Comparison of ENCODE assay signal across 9 mouse cellular contexts in genomic region chr12:64817056-64817810, GRCm38 (mm10).
DNase-seq lines count a peak whose midpoint lies in the region; ATAC-seq and TF ChIP-seq lines count a peak whose summit lies in the region.
"Had no signal": no experiment of that assay in that cellular context is flagged by ENCODE, and none has a peak within 500 bp of the region (broad histone marks: within the 10 kb centered on the region; RNA-seq: fewer than 3 reads in every experiment).

No protein-coding gene starts in this region.

- in situ Hi-C loops in CH12.LX (cut with MboI; ENCODE audit: low pct_ligation_motif_present, low pct_unique_long_range_greater_than_20kb, low sequenced_read_pairs), result no loop called here

- ATAC-seq in kidney, embryonic 14.5 days (ENCODE audit: low FRiP score, low TSS enrichment), result no peak
- no peak for ATAC-seq in heart, postnatal 0 days (ENCODE audit: insufficient read depth, low read depth)

- no peak for TF ChIP-seq EP300 in CH12.LX (IDR thresholded peaks at IDR 0.05; ENCODE audit: low read length)
- TF ChIP-seq EP300 in heart, postnatal 0 days (IDR thresholded peaks at IDR 0.05; ENCODE audit: low read depth), result no peak

- H3K36me3 ChIP-seq in kidney, adult 2 months (ENCODE audit: control insufficient read depth, insufficient read depth, low read length), result no peaks in the 10 kb centered on the region
- H3K36me3 ChIP-seq in kidney, embryonic 14.5 days (ENCODE audit: control insufficient read depth, insufficient read depth, low read length), result no peaks in the 10 kb centered on the region
- no peaks in the 10 kb centered on the region for H3K36me3 ChIP-seq in CH12.LX (replicated peaks in 1 of 2; ENCODE audit: control insufficient read depth in 1 of 2, insufficient read depth in 1 of 2, low read length in 1 of 2)
- no peaks in the 10 kb centered on the region for H3K36me3 ChIP-seq in heart, postnatal 0 days (replicated peaks; ENCODE audit: control insufficient read depth, insufficient read depth, low read length)
- H3K36me3 ChIP-seq: hindbrain, embryonic 15.5 days had no signal

- no peak overlapping the region for H3K4me2 ChIP-seq in kidney, embryonic 14.5 days (replicated peaks; ENCODE audit: low read depth, low read length)
- no peak overlapping the region for H3K4me2 ChIP-seq in CH12.LX (ENCODE audit: insufficient read depth, low read depth, poor library complexity, severe bottlenecking)
- H3K4me2 ChIP-seq in heart, postnatal 0 days (ENCODE audit: low read depth, low read length), result no peak overlapping the region
- H3K4me2 ChIP-seq: hindbrain, embryonic 15.5 days had no signal

- no peaks in the 10 kb centered on the region; the same call in 1 of the 2 replicates for H3K4me1 ChIP-seq in kidney, adult 2 months (ENCODE audit: control insufficient read depth, insufficient read depth, low read length)
- H3K4me1 ChIP-seq in kidney, embryonic 14.5 days (ENCODE audit: control insufficient read depth, insufficient read depth, low read length), result no peaks in the 10 kb centered on the region
- peaks cover 0 to 13% of the 10 kb centered on the region in 2 experiments; a peak in 1 of 4 replicates for H3K4me1 ChIP-seq in CH12.LX (ENCODE audit: control insufficient read depth in 1 of 2, insufficient read depth in 2 of 2)
- H3K4me1 ChIP-seq in heart, postnatal 0 days (ENCODE audit: control insufficient read depth, insufficient read depth), result no peaks in the 10 kb centered on the region
- H3K4me1 ChIP-seq: hindbrain, embryonic 15.5 days had no signal

- H3K9ac ChIP-seq in kidney, embryonic 14.5 days (ENCODE audit: low read depth, low read length), result no peak overlapping the region
- no peak overlapping the region for H3K9ac ChIP-seq in CH12.LX (ENCODE audit: insufficient read depth, low read depth)
- no peak overlapping the region for H3K9ac ChIP-seq in heart, postnatal 0 days (replicated peaks; ENCODE audit: low read depth, low read length)
- H3K9ac ChIP-seq: hindbrain, embryonic 15.5 days had no signal

- dilution Hi-C loops in CH12.LX (cut with MboI; ENCODE audit: extremely low pct_ligation_motif_present, extremely low pct_unique_long_range_greater_than_20kb, low sequenced_read_pairs), result no loop called here

- H3K9me3 ChIP-seq in kidney, embryonic 14.5 days (ENCODE audit: control insufficient read depth, low read length), result no peaks in the 10 kb centered on the region
- no peaks in the 10 kb centered on the region for H3K9me3 ChIP-seq in CH12.LX (replicated peaks; ENCODE audit: low read length)
- H3K9me3 ChIP-seq in heart, postnatal 0 days (replicated peaks; ENCODE audit: control insufficient read depth, low read length), result no peaks in the 10 kb centered on the region
- H3K9me3 ChIP-seq: hindbrain, embryonic 15.5 days had no signal

- no peak; the same call in 1 of the 2 replicates for TF ChIP-seq CTCF in kidney, adult 2 months (conservative IDR thresholded peaks at IDR 0.05; ENCODE audit: insufficient read depth, insufficient read length, low read depth, low read length)
- TF ChIP-seq CTCF in CH12.LX (conservative IDR thresholded peaks at IDR 0.05 in 1 of 2, IDR thresholded peaks at IDR 0.05 in 1 of 2; ENCODE audit: low read depth in 2 of 2, low read length in 2 of 2), result peak; percentile 60 to 66
- peak; percentile 46 for TF ChIP-seq CTCF in heart, postnatal 0 days (IDR thresholded peaks at IDR 0.05; ENCODE audit: low read depth)

- no peak overlapping the region for H3K27ac ChIP-seq in kidney, adult 2 months (ENCODE audit: insufficient read depth, low read depth, low read length)
- no peak overlapping the region for H3K27ac ChIP-seq in kidney, embryonic 14.5 days (ENCODE audit: low read depth, low read length)
- H3K27ac ChIP-seq in CH12.LX (ENCODE audit: insufficient read depth, low read depth), result no peak overlapping the region
- no peak overlapping the region for H3K27ac ChIP-seq in heart, postnatal 0 days (ENCODE audit: low read depth)
- H3K27ac ChIP-seq: hindbrain, embryonic 15.5 days had no signal

- peak; percentile 47 for DNase-seq in kidney, adult 2 months
- DNase-seq in CH12.LX (ENCODE audit: extremely low read depth) (peak; percentile 55), ZHBTc4 (ENCODE audit: low read depth, low spot score) (peak; percentile 54)
- DNase-seq in heart, postnatal 0 days (ENCODE audit: low spot score), result no peak
- peak; percentile 21 for DNase-seq in skeletal muscle tissue, adult 2 months (ENCODE audit: low read depth, low spot score)
- no peak for DNase-seq in yolk sac, embryonic 10.5 days (ENCODE audit: low spot score)
- DNase-seq in thymus, postnatal 10 days (ENCODE audit: low spot score in 2 of 2), result no peak

- 56% methylated on average over 9 of the region's 9 CpGs for WGBS in kidney, adult 2 months
- 61% methylated on average over 9 of the region's 9 CpGs for WGBS in kidney, embryonic 14.5 days
- 35% methylated on average over 9 of the region's 9 CpGs for WGBS in heart, postnatal 0 days

- H3K4me3 ChIP-seq in kidney, adult 2 months (ENCODE audit: insufficient read depth, low read depth, low read length), result no peak overlapping the region
- no peak overlapping the region for H3K4me3 ChIP-seq in kidney, embryonic 14.5 days (ENCODE audit: low read length)
- H3K4me3 ChIP-seq in CH12.LX (replicated peaks in 1 of 3; ENCODE audit: low read depth in 2 of 3, low read length in 2 of 3, poor library complexity in 1 of 3), result no peak overlapping the region
- no peak overlapping the region for H3K4me3 ChIP-seq in heart, postnatal 0 days (ENCODE audit: low read depth, low read length)
- H3K4me3 ChIP-seq: hindbrain, embryonic 15.5 days had no signal

- peak; percentile 64 for TF ChIP-seq RAD21 in CH12.LX (IDR thresholded peaks at IDR 0.05; ENCODE audit: low read depth, low read length)

- no peak for TF ChIP-seq POLR2A in kidney, adult 2 months (IDR thresholded peaks at IDR 0.05; ENCODE audit: low read depth, low read length)
- no peak for TF ChIP-seq POLR2A in CH12.LX (IDR thresholded peaks at IDR 0.05; ENCODE audit: low read depth, low read length)

- no peaks in the 10 kb centered on the region for H3K27me3 ChIP-seq in kidney, adult 2 months (replicated peaks; ENCODE audit: control insufficient read depth, insufficient read depth, low read length)
- no peaks in the 10 kb centered on the region for H3K27me3 ChIP-seq in kidney, embryonic 14.5 days (ENCODE audit: control insufficient read depth, insufficient read depth, low read length)
- no peaks in the 10 kb centered on the region for H3K27me3 ChIP-seq in CH12.LX (replicated peaks)
- H3K27me3 ChIP-seq in heart, postnatal 0 days (ENCODE audit: control insufficient read depth, insufficient read depth, low read length), result no peaks in the 10 kb centered on the region
- H3K27me3 ChIP-seq: hindbrain, embryonic 15.5 days had no signal

- H3K79me2 ChIP-seq in CH12.LX (replicated peaks; ENCODE audit: control insufficient read depth, extremely low read depth, insufficient read depth, poor library complexity, severe bottlenecking), result no peaks in the 10 kb centered on the region

TF ChIP-seq in CH12.LX, 34 proteins besides CTCF, POLR2A, EP300 and RAD21:
- TF ChIP-seq ZMIZ1 (IDR thresholded peaks at IDR 0.05; ENCODE audit: low read depth, low read length) (no peak), SMC3 (IDR thresholded peaks at IDR 0.05; ENCODE audit: low read depth, low read length) (peak; percentile 43)

Comparison
In these comparisons a context has a peak if more than half of its experiments do, and no peak if none do; other contexts are left out.
1. DNase-seq: peak in kidney, adult 2 months (single experiment), CH12.LX (single experiment), ZHBTc4 (single experiment) and skeletal muscle tissue, adult 2 months (single experiment); none in heart, postnatal 0 days (single experiment), yolk sac, embryonic 10.5 days (single experiment) and thymus, postnatal 10 days (0 of 2).